Mouse (Mus musculus): ENCODE results near the gene Dok3. TPM values are rescaled to one million over a fixed set of nuclear protein-coding genes. Genes with fewer than 3 reads are reported as not detected.

The Dok3 gene
- polyA plus RNA-seq, 1 experiment from 2014 or later = 5.1 TPM

GRCm38 (mm10) chr13:55548426-55548825 is 19.3 kb upstream of the Dok3 start:
- H3K27ac ChIP-seq (ENCODE audit: low read length) = no peak overlapping the region
- 98% methylated on average over 5 of the region's 5 CpGs for WGBS
- H3K4me1 ChIP-seq (ENCODE audit: control insufficient read depth, insufficient read depth, low read length) = no peaks in the 10 kb centered on the region
- no peak overlapping the region for H3K9ac ChIP-seq (ENCODE audit: low read depth, low read length)
- no peaks in the 10 kb centered on the region for H3K9me3 ChIP-seq (replicated peaks; ENCODE audit: control insufficient read depth, low read length, poor library complexity, severe bottlenecking)
- no peak overlapping the region for H3K4me3 ChIP-seq (ENCODE audit: low read depth, low read length)
- no peak overlapping the region for H3K4me2 ChIP-seq (ENCODE audit: low read length)
- no peak for ATAC-seq
- no peaks in the 10 kb centered on the region for H3K27me3 ChIP-seq (ENCODE audit: control insufficient read depth, insufficient read depth, low read depth, low read length)
- H3K36me3 ChIP-seq (ENCODE audit: control insufficient read depth, insufficient read depth, low read length) = peaks cover 11% of the 10 kb centered on the region; the same call in 1 of the 2 replicates

- H3K9ac ChIP-seq (ENCODE audit: low read depth, low read length) = no peak overlapping the region
- 98% methylated on average over 2 of the region's 2 CpGs for WGBS
- H3K36me3 ChIP-seq (ENCODE audit: control insufficient read depth, insufficient read depth, low read length) = peaks cover 14% of the 10 kb centered on the region
- no peaks in the 10 kb centered on the region for H3K9me3 ChIP-seq (replicated peaks; ENCODE audit: control insufficient read depth, low read length, poor library complexity, severe bottlenecking)
- no peaks in the 10 kb centered on the region for H3K4me1 ChIP-seq (ENCODE audit: control insufficient read depth, insufficient read depth, low read length)
- H3K27ac ChIP-seq (ENCODE audit: low read length) = no peak overlapping the region
- ATAC-seq = no peak
- H3K4me2 ChIP-seq (ENCODE audit: low read length) = no peak overlapping the region
- H3K4me3 ChIP-seq (ENCODE audit: low read depth, low read length) = no peak overlapping the region
- no peaks in the 10 kb centered on the region for H3K27me3 ChIP-seq (ENCODE audit: control insufficient read depth, insufficient read depth, low read depth, low read length)
Observed at GRCm38 (mm10) chr13:55547916-55548315, 18.8 kb upstream of the Dok3 start.

- H3K4me2 ChIP-seq (ENCODE audit: low read length) = no peak overlapping the region
- H3K9me3 ChIP-seq (replicated peaks; ENCODE audit: control insufficient read depth, low read length, poor library complexity, severe bottlenecking) = no peaks in the 10 kb centered on the region
- no peaks in the 10 kb centered on the region for H3K4me1 ChIP-seq (ENCODE audit: control insufficient read depth, insufficient read depth, low read length)
- WGBS = 89% methylated on average over 6 of the region's 6 CpGs
- H3K27me3 ChIP-seq (ENCODE audit: control insufficient read depth, insufficient read depth, low read depth, low read length) = no peaks in the 10 kb centered on the region
- H3K36me3 ChIP-seq (ENCODE audit: control insufficient read depth, insufficient read depth, low read length) = peaks cover 33% of the 10 kb centered on the region
- H3K4me3 ChIP-seq (ENCODE audit: low read depth, low read length) = no peak overlapping the region
- no peak overlapping the region for H3K9ac ChIP-seq (ENCODE audit: low read depth, low read length)
- no peak for ATAC-seq
- no peak overlapping the region for H3K27ac ChIP-seq (ENCODE audit: low read length)
Observed at GRCm38 (mm10) chr13:55544792-55545191, 15.7 kb upstream of the Dok3 start.

GRCm38 (mm10) chr13:55543447-55543846 is 14.4 kb upstream of the Dok3 start:
- Histone ChIP-seq H3K27me3 (ENCODE audit: control insufficient read depth, insufficient read depth, low read depth, low read length) (no peaks in the 10 kb centered on the region), H3K4me1 (ENCODE audit: control insufficient read depth, insufficient read depth, low read length) (no peaks in the 10 kb centered on the region), H3K4me2 (ENCODE audit: low read length) (no peak overlapping the region), H3K9me3 (replicated peaks; ENCODE audit: control insufficient read depth, low read length, poor library complexity, severe bottlenecking) (no peaks in the 10 kb centered on the region), H3K36me3 (ENCODE audit: control insufficient read depth, insufficient read depth, low read length) (peaks cover 39% of the 10 kb centered on the region), H3K4me3 (ENCODE audit: low read depth, low read length) (no peak overlapping the region), H3K9ac (ENCODE audit: low read depth, low read length) (no peak overlapping the region), H3K27ac (ENCODE audit: low read length) (no peak overlapping the region)
- 90% methylated on average over 8 of the region's 8 CpGs for WGBS
- ATAC-seq = no peak

GRCm38 (mm10) chr13:55542891-55543290 is 13.8 kb upstream of the Dok3 start:
- Histone ChIP-seq H3K36me3 (ENCODE audit: control insufficient read depth, insufficient read depth, low read length) (peaks cover 38% of the 10 kb centered on the region), H3K9me3 (replicated peaks; ENCODE audit: control insufficient read depth, low read length, poor library complexity, severe bottlenecking) (no peaks in the 10 kb centered on the region), H3K4me3 (ENCODE audit: low read depth, low read length) (no peak overlapping the region), H3K9ac (ENCODE audit: low read depth, low read length) (no peak overlapping the region), H3K27me3 (ENCODE audit: control insufficient read depth, insufficient read depth, low read depth, low read length) (no peaks in the 10 kb centered on the region), H3K4me2 (ENCODE audit: low read length) (no peak overlapping the region), H3K27ac (ENCODE audit: low read length) (no peak overlapping the region), H3K4me1 (ENCODE audit: control insufficient read depth, insufficient read depth, low read length) (no peaks in the 10 kb centered on the region)
- ATAC-seq = no peak
- 92% methylated on average over 4 of the region's 4 CpGs for WGBS

- Histone ChIP-seq H3K27ac (ENCODE audit: low read length) (no peak overlapping the region), H3K4me2 (ENCODE audit: low read length) (no peak overlapping the region), H3K36me3 (ENCODE audit: control insufficient read depth, insufficient read depth, low read length) (peaks cover 38% of the 10 kb centered on the region), H3K9me3 (replicated peaks; ENCODE audit: control insufficient read depth, low read length, poor library complexity, severe bottlenecking) (no peaks in the 10 kb centered on the region), H3K27me3 (ENCODE audit: control insufficient read depth, insufficient read depth, low read depth, low read length) (no peaks in the 10 kb centered on the region), H3K4me3 (ENCODE audit: low read depth, low read length) (no peak overlapping the region), H3K4me1 (ENCODE audit: control insufficient read depth, insufficient read depth, low read length) (peaks cover 5% of the 10 kb centered on the region), H3K9ac (ENCODE audit: low read depth, low read length) (no peak overlapping the region)
- no peak for ATAC-seq
- 88% methylated on average over 2 of the region's 2 CpGs for WGBS
Observed at GRCm38 (mm10) chr13:55540933-55541332, 11.8 kb upstream of the Dok3 start.

- Histone ChIP-seq H3K4me2 (ENCODE audit: low read length) (peak within 1 kb of the TSS; percentile 66), H3K4me1 (ENCODE audit: control insufficient read depth, insufficient read depth, low read length) (peaks cover 15% of the 10 kb centered on the region), H3K9me3 (replicated peaks; ENCODE audit: control insufficient read depth, low read length, poor library complexity, severe bottlenecking) (no peaks in the 10 kb centered on the region), H3K27me3 (ENCODE audit: control insufficient read depth, insufficient read depth, low read depth, low read length) (no peaks in the 10 kb centered on the region), H3K36me3 (ENCODE audit: control insufficient read depth, insufficient read depth, low read length) (peaks cover 36% of the 10 kb centered on the region), H3K4me3 (ENCODE audit: low read depth, low read length) (peak within 1 kb of the TSS; percentile 88), H3K27ac (ENCODE audit: low read length) (peak within 1 kb of the TSS; percentile 88), H3K9ac (ENCODE audit: low read depth, low read length) (peak within 1 kb of the TSS; percentile 90)
- peak; percentile 98 for ATAC-seq
- whole genome bisulfite sequencing = 1% methylated on average over 70 of the region's 70 CpGs
Observed at GRCm38 (mm10) chr13:55536194-55537175, 7.4 kb upstream of the Dok3 start, which contains the start of gene Ddx41. TSS of gene Ddx41 (minus strand) at chr13:55536658.

- Histone ChIP-seq H3K27me3 (ENCODE audit: control insufficient read depth, insufficient read depth, low read depth, low read length) (no peaks in the 10 kb centered on the region), H3K4me2 (ENCODE audit: low read length) (peak overlapping the region; percentile 66), H3K9ac (ENCODE audit: low read depth, low read length) (peak overlapping the region; percentile 90), H3K4me3 (ENCODE audit: low read depth, low read length) (peak overlapping the region; percentile 88), H3K27ac (ENCODE audit: low read length) (peak overlapping the region; percentile 88), H3K36me3 (ENCODE audit: control insufficient read depth, insufficient read depth, low read length) (peaks cover 35% of the 10 kb centered on the region), H3K9me3 (replicated peaks; ENCODE audit: control insufficient read depth, low read length, poor library complexity, severe bottlenecking) (no peaks in the 10 kb centered on the region), H3K4me1 (ENCODE audit: control insufficient read depth, insufficient read depth, low read length) (peaks cover 15% of the 10 kb centered on the region)
- no peak; the same call in 1 of the 2 replicates for ATAC-seq
- 16% methylated on average over 17 of the region's 17 CpGs for WGBS
Observed at GRCm38 (mm10) chr13:55535796-55536193, 6.7 kb upstream of the Dok3 start.

GRCm38 (mm10) chr13:55535191-55535590 is 6.1 kb upstream of the Dok3 start:
- ATAC-seq = no peak
- H3K9ac ChIP-seq (ENCODE audit: low read depth, low read length) = peak overlapping the region; percentile 90
- no peaks in the 10 kb centered on the region for H3K9me3 ChIP-seq (replicated peaks; ENCODE audit: control insufficient read depth, low read length, poor library complexity, severe bottlenecking)

More at GRCm38 (mm10) chr13:55535191-55535590, 6.1 kb upstream of the Dok3 start:
- Histone ChIP-seq H3K4me1 (ENCODE audit: control insufficient read depth, insufficient read depth, low read length) (peaks cover 15% of the 10 kb centered on the region), H3K27me3 (ENCODE audit: control insufficient read depth, insufficient read depth, low read depth, low read length) (no peaks in the 10 kb centered on the region), H3K4me3 (ENCODE audit: low read depth, low read length) (peak overlapping the region; percentile 88), H3K36me3 (ENCODE audit: control insufficient read depth, insufficient read depth, low read length) (peaks cover 40% of the 10 kb centered on the region), H3K27ac (ENCODE audit: low read length) (no peak overlapping the region), H3K4me2 (ENCODE audit: low read length) (peak overlapping the region; percentile 66)
- WGBS = 92% methylated on average over 15 of the region's 15 CpGs

All from midbrain, embryonic 16.5 days (tissue).